In genomic region chr11:109586424-109586823, GRCm38 (mm10) we compare ENCODE assay signal across 14 mouse cellular contexts.
"Had no signal": no experiment of that assay in that cellular context is flagged by ENCODE, and none has a peak within 500 bp of the region (broad histone marks: within the 10 kb centered on the region; RNA-seq: fewer than 3 reads in every experiment).

No protein-coding gene starts in this region.

- H3K27ac ChIP-seq: limb, embryonic 12.5 days; limb, embryonic 15.5 days; macrophage had no signal

- DNase-seq: kidney, adult 18-20 months; kidney, adult 9 months; kidney, postnatal 4 days; left cerebral cortex, postnatal 4 days; midbrain, embryonic 14.5 days; thymus, adult 18-20 months; thymus, postnatal 14 days; thymus, postnatal 4 days had no signal

- H3K4me1 ChIP-seq: limb, embryonic 15.5 days had no signal

- H3K9ac ChIP-seq: limb, embryonic 12.5 days; limb, embryonic 15.5 days had no signal

- H3K27me3 ChIP-seq: limb, embryonic 12.5 days; limb, embryonic 15.5 days; megakaryocyte, embryonic 14.5 days had no signal

- H3K9me3 ChIP-seq: limb, embryonic 12.5 days; limb, embryonic 15.5 days; megakaryocyte, embryonic 14.5 days had no signal

- H3K4me2 ChIP-seq: limb, embryonic 12.5 days; limb, embryonic 15.5 days; midbrain, embryonic 11.5 days had no signal

- H3K4me3 ChIP-seq: limb, embryonic 12.5 days; limb, embryonic 15.5 days; megakaryocyte, embryonic 14.5 days had no signal

- ATAC-seq: lung, postnatal 0 days had no signal
